Mouse (Mus musculus): ENCODE data around the gene Cant1.
A peak's percentile ranks its signal among the peaks of the same experiment; 100 is the strongest.
"Not testable (repeated sequence)": the region's sequence is repeated elsewhere in the genome, so short reads cannot be mapped to it uniquely, and the experiment has no call there.

The Cant1 gene

GRCm38 (mm10) chr11:118408051-118408740 is 10.7 kb downstream of the Cant1 start:
- DNase-seq (ENCODE audit: low spot score), result no peak

GRCm38 (mm10) chr11:118407318-118407910 is 11.5 kb downstream of the Cant1 start:
- DNase-seq (ENCODE audit: low spot score), result no peak

GRCm38 (mm10) chr11:118406521-118406920 is 12.4 kb downstream of the Cant1 start:
- DNase-seq (ENCODE audit: low spot score), result no peak

- DNase-seq (ENCODE audit: low spot score), result no peak
Observed at GRCm38 (mm10) chr11:118405311-118405710, 13.6 kb downstream of the Cant1 start.

GRCm38 (mm10) chr11:118403951-118404899 is 14.7 kb downstream of the Cant1 start:
- no peak for DNase-seq (ENCODE audit: low spot score)

GRCm38 (mm10) chr11:118403183-118403582 is 15.7 kb downstream of the Cant1 start:
- DNase-seq (ENCODE audit: low spot score), result no peak

- peak; percentile 86 for DNase-seq (ENCODE audit: low spot score)
Observed at GRCm38 (mm10) chr11:118401760-118402280, 17.1 kb downstream of the Cant1 start, which contains the start of gene Lgals3bp. Gene Lgals3bp (minus strand): TSS chr11:118402092.

GRCm38 (mm10) chr11:118401195-118401594 is 17.7 kb downstream of the Cant1 start:
- DNase-seq (ENCODE audit: low spot score), result no peak

- no peak for DNase-seq (ENCODE audit: low spot score)
Observed at GRCm38 (mm10) chr11:118400566-118400936, 18.3 kb downstream of the Cant1 start.

- no peak for DNase-seq (ENCODE audit: low spot score)
Observed at GRCm38 (mm10) chr11:118399891-118400565, 18.9 kb downstream of the Cant1 start.

- DNase-seq (ENCODE audit: low spot score), result no peak
Observed at GRCm38 (mm10) chr11:118397806-118398530, 20.9 kb downstream of the Cant1 start.

GRCm38 (mm10) chr11:118394538-118394937 is 24.3 kb downstream of the Cant1 start:
- DNase-seq (ENCODE audit: low spot score), result no peak

GRCm38 (mm10) chr11:118393991-118394390 is 24.9 kb downstream of the Cant1 start:
- no peak for DNase-seq (ENCODE audit: low spot score)

GRCm38 (mm10) chr11:118387816-118388215 is 31.1 kb downstream of the Cant1 start:
- DNase-seq (ENCODE audit: low spot score), result not testable (repeated sequence)

- DNase-seq (ENCODE audit: low spot score), result peak; percentile 89
Observed at GRCm38 (mm10) chr11:118379251-118380009, 39.5 kb downstream of the Cant1 start.

- DNase-seq (ENCODE audit: low spot score), result no peak
Observed at GRCm38 (mm10) chr11:118378656-118379055, 40.2 kb downstream of the Cant1 start.

GRCm38 (mm10) chr11:118376323-118376722 is 42.6 kb downstream of the Cant1 start:
- not testable (repeated sequence) for DNase-seq (ENCODE audit: low spot score)

- no peak for DNase-seq (ENCODE audit: low spot score)
Observed at GRCm38 (mm10) chr11:118375881-118376280, 43.0 kb downstream of the Cant1 start.

GRCm38 (mm10) chr11:118375461-118375860 is 43.4 kb downstream of the Cant1 start:
- no peak for DNase-seq (ENCODE audit: low spot score)

GRCm38 (mm10) chr11:118375006-118375405 is 43.9 kb downstream of the Cant1 start:
- no peak for DNase-seq (ENCODE audit: low spot score)
